Mouse (Mus musculus) bone marrow macrophage, adult 2 months (primary cell): Measurements from ENCODE around the gene BC049352.

Experiments
- CTCF ChIP-seq: IDR thresholded peaks from 2 replicates; pipeline ENCODE4 v1.5.1; 2012; ENCODE audit warnings: low read depth, mild to moderate bottlenecking, low read length, moderate library complexity
- POLR2A ChIP-seq: IDR thresholded peaks from 2 replicates; pipeline ENCODE4 v1.6.1; 2012; ENCODE audit warnings: mild to moderate bottlenecking, low read depth, low read length, borderline replicate concordance

DNA sequence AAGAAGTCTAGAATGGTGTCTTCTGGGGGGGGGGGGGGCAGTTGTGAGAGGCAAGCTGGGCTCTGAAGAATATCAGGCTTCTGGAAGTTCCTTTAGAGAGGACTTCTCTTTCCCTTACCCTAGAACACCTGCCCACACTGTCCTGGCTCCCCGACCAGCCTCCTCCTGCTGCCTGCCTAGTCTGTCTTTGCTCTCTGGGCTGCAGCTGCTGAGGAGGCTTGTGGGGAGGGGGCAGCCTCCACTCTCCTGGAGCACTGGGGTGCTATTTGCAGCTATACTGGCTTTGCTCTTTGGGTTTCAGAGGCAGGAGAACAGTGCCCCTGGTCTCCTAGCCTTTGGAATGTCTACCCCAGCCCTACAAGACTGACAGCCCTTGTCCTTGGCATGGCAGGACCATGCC is 30.9 kb upstream of the BC049352 start:
- TF ChIP-seq POLR2A (no peak), CTCF (no peak)
